Mouse (Mus musculus) kidney, adult 2 months (tissue): ENCODE measurements at regions not wholly inside any gene's neighbourhood (a gene's known extent, or its start where the extent isn't known, plus 50 kb on each side); places are given as distances from the start of the nearest gene placed in this dataset.

Experiments
- CTCF ChIP-seq: fragments of 200-500 bp; conservative IDR thresholded peaks from 2 replicates; pipeline ENCODE4 v1.5.1; 2011; ENCODE audit warnings: low read depth, mild to moderate bottlenecking, control low read depth, low read length, moderate library complexity, mixed read lengths; ENCODE audit not compliant: insufficient read depth, insufficient read length
- POLR2A ChIP-seq: fragments of 200-500 bp; IDR thresholded peaks from one replicate; pipeline ENCODE4 v1.6.1; 2011; ENCODE audit warnings: low read depth, low read length, control low read depth

DNA sequence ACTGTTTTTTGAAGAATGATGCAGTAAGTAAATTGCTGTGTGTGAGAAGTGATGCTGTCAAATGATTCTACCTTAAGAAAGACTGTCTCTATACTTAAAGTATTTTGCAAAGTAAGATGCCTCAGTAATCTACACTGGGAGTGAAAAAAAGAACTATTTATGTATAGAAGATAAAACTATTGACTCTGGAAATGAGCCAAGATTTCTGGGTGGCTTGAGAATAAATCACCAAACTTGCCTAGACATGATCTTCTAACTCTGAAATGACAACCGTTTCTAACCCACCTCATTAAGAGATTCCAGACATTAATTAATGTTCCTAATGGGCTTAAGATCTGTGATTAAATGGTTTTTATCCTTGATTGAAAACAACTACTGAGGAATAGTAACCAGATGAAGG is 58.0 kb upstream of the Chd1 start:
- no peak for TF ChIP-seq CTCF
- TF ChIP-seq POLR2A = no peak
